Mouse (Mus musculus): Measurements from ENCODE around the gene Gm5796. TPM values are rescaled to one million over a fixed set of nuclear protein-coding genes. Genes with fewer than 3 reads are reported as not detected.
"Not testable (repeated sequence)": the region's sequence is repeated elsewhere in the genome, so short reads cannot be mapped to it uniquely, and the experiment has no call there.

The Gm5796 gene
- polyA plus RNA-seq (2015; fragmentation: Nextera tagmentation; extraction: Ambion mirVana), result 0.19 and 0.28 TPM in 2 replicates

- H3K9ac ChIP-seq; H3K27me3 ChIP-seq; H3K27ac ChIP-seq; H3K4me1 ChIP-seq; H3K4me2 ChIP-seq (replicated peaks); ATAC-seq (ENCODE audit: low FRiP score, low read depth); H3K36me3 ChIP-seq; H3K9me3 ChIP-seq; H3K4me3 ChIP-seq: not testable (repeated sequence)
- 82% methylated on average over 1 of the region's 3 CpGs for WGBS
These were observed at the start of gene Gm5796 for GRCm38 (mm10) chr14:4023641-4024040. TSS of gene Gm5796 (plus strand) at chr14:4023941.

GRCm38 (mm10) chr14:3998094-3998493 lies 25.6 kb upstream of the Gm5796 start, which contains the start of gene Gm3099:
TSS of gene Gm3099 (plus strand) at chr14:3998394.
- H3K27me3 ChIP-seq; H3K4me1 ChIP-seq; H3K9ac ChIP-seq; ATAC-seq (ENCODE audit: low FRiP score, low read depth); H3K27ac ChIP-seq; H3K36me3 ChIP-seq; H3K9me3 ChIP-seq; H3K4me3 ChIP-seq; H3K4me2 ChIP-seq (replicated peaks): not testable (repeated sequence)
- WGBS, result 75% methylated on average over 1 of the region's 3 CpGs

GRCm38 (mm10) chr14:4083820-4084219 lies 60.1 kb downstream of the Gm5796 start, which contains the start of gene Gm3115:
TSS of gene Gm3115 (plus strand) at chr14:4084120.
- not testable (repeated sequence) for H3K27me3 ChIP-seq; H3K9ac ChIP-seq; ATAC-seq (ENCODE audit: low FRiP score, low read depth); H3K4me3 ChIP-seq; H3K27ac ChIP-seq; H3K9me3 ChIP-seq; H3K4me2 ChIP-seq (replicated peaks); H3K4me1 ChIP-seq; H3K36me3 ChIP-seq
- WGBS, result 51% methylated on average over 3 of the region's 3 CpGs

Other genes starting within 250 kb of the Gm5796 start
- 0.63 TPM in 1 of 2 replicates, not detected in the other for gene Gm3002, start 213.9 kb upstream of the Gm5796 start, polyA plus RNA-seq (2015; fragmentation: Nextera tagmentation; extraction: Ambion mirVana)
- gene Gm3033, start 177.7 kb upstream of the Gm5796 start, polyA plus RNA-seq (2015; fragmentation: Nextera tagmentation; extraction: Ambion mirVana), result 0.17 TPM in 1 of 2 replicates, not detected in the other
- gene Gm2916, start 139.8 kb upstream of the Gm5796 start, polyA plus RNA-seq (2015; fragmentation: Nextera tagmentation; extraction: Ambion mirVana), result not detected in 2 replicates
- not detected in 2 replicates for gene Gm3029, start 92.2 kb upstream of the Gm5796 start, polyA plus RNA-seq (2015; fragmentation: Nextera tagmentation; extraction: Ambion mirVana)
- gene Gm3095, start 60.4 kb upstream of the Gm5796 start, polyA plus RNA-seq (2015; fragmentation: Nextera tagmentation; extraction: Ambion mirVana), result not detected in 2 replicates
- gene Gm3099, start 25.5 kb upstream of the Gm5796 start, polyA plus RNA-seq (2015; fragmentation: Nextera tagmentation; extraction: Ambion mirVana), result not detected in 2 replicates
- gene Gm3115, start 60.2 kb downstream of the Gm5796 start, polyA plus RNA-seq (2015; fragmentation: Nextera tagmentation; extraction: Ambion mirVana), result not detected in 2 replicates
- gene Gm8108, start 86.6 kb downstream of the Gm5796 start, polyA plus RNA-seq (2015; fragmentation: Nextera tagmentation; extraction: Ambion mirVana), result 0.18 TPM in 1 of 2 replicates, not detected in the other
- not detected in 2 replicates for gene Gm3127, start 141.1 kb downstream of the Gm5796 start, polyA plus RNA-seq (2015; fragmentation: Nextera tagmentation; extraction: Ambion mirVana)
- gene Gm2974, start 158.6 kb downstream of the Gm5796 start, polyA plus RNA-seq (2015; fragmentation: Nextera tagmentation; extraction: Ambion mirVana), result 0.33 and 0.43 TPM in 2 replicates
- gene Gm3138, start 225.7 kb downstream of the Gm5796 start, polyA plus RNA-seq (2015; fragmentation: Nextera tagmentation; extraction: Ambion mirVana), result not detected in 2 replicates